Mouse (Mus musculus) kidney, adult 11 months (tissue): ENCODE measurements around the gene Tnfrsf14.

ENCODE experiments used
- DNase-seq: peaks from one replicate; pipeline ENCODE4 v3.0.0; 2022

Gene Tnfrsf14

DNA sequence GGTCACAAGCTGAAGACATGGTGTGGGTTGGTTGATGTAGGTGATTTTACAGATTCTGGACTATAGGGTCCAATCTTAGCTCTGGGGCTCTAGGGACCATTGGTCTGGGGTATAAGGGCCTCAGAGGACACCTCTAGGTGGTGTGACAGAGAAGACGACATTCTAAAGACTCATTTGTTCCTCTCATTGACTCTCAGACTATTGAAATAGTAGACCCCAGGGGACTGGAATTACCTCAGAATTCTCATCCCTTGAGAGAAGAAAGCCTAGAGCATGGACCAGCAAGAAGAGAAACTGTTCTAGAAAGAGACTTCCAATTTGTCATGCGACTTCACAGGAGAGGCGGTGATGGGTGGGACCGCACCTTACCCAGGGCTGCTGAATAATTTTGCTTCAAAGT, 14.1 kb downstream of the Tnfrsf14 start:
- no peak for DNase-seq

DNA sequence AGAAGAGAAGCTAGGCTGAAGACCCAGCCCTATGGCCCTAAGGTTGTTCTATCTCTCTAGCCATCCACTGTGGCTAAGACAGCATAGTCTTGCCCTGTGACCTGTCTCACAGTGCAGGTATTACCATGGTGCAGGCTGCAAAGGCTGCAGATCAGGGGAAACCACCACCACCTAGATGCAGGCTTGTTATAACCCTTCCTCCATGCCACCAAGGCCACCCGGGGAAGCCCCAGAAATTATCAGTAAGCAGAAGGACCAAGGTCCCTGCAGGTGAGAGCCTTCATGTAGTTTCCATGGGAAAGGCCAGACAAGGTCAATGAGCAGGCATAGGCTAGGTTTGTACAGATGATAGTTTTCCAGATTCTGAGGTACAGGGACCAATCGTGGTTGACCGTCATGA, 14.5 kb downstream of the Tnfrsf14 start:
- no peak for DNase-seq

DNA sequence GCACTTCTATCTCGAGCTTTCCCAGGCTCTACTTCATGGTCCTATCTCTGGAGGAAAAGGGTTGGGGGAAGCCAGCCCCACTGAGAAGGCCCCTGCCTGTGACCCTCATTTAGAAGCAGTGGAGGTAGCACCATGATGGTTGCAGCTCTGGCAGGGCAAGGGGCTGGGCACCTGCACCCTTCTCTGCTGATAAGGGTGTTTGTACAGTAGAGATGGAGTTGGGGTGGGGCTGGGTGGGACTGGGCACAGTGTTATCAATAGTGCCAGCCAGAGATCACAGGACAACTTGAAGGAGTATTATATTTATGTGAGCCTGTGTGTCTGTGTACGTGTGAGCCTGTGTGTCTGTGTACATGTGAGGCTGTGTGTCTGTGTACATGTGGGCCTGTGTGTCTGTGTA, 16.7 kb downstream of the Tnfrsf14 start:
- DNase-seq = no peak

DNA sequence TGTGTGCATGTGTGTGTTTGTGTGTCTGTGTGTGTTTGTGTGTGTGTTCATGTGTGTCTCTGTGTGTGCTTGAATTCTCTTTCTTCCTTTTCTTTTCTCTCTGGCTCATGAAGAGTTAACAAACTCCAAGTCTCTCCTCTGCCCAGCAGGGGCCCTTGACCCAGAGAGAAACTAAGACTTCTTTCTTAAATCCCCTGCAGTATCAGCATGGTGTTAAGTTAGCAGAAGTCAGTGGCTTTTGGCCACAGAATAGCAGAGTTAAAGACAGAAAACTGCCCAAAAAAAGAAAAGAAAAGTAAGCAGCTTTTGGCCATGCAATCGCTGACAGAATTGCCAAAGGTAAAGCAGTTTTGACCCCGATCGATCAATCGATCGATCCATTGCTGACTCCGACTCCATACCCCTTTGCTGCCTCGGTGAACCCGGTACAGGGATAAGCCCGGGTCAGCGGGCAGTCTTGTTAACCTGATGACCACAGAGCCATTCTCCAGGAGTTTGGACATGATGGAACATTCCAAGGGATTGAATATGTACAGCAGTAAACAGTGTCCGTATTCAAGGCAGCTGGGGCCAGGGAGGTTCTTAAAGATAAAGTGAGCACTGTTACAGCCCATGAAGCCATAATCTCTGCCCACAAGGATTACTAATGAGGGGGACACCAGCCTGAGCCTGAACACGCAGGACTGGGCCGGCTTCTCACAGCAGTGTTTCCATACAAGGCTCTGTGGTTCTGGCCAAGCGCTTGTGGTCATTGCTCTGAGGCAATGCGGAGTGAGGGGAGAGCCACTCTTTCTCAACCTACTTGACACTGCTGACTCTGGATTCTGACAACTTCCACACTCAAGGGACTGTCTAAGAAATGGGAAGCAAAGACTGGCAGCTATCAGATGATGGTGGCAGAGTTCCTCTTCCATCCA, 17.5 kb downstream of the Tnfrsf14 start:
- no peak for DNase-seq

DNA sequence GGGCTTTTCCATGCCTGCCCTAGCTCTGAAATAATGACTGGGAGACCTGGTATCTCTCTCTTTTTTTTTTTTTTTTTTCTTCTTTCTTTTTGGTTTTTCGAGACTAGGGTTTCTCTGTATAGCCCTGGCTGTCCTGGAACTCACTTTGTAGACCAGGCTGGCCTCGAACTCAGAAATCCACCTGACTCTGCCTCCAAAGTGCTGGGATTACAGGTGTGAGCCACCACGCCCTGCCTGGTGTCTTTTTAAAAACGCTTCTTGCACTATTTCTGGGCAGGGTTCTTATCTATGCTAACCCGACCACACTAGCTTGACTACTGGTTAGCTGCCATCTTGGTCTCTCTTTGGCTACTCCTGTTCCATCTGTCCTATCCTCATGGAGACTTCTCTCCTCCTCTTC, 19.9 kb downstream of the Tnfrsf14 start:
- DNase-seq = no peak

DNA sequence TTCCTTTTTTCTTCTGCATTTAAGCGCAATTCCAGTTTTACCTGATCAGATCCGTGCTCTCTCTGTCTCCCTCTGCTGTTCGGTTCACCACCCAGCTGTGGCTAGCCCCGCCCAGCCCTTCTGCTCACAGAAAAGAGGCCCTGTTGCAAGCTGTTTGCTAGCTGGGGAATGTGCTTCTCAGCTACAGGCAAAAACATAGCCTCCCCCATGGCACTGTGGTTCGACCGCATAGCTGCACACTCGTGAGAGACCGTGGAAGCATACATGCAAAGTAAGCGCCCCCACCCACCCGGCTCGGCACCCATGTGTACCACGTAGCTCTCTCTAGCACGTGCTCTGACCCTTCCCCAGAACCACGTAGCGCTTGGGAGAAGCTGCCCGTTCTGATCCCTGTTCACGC, 20.5 kb downstream of the Tnfrsf14 start:
- DNase-seq = peak; percentile 57

DNA sequence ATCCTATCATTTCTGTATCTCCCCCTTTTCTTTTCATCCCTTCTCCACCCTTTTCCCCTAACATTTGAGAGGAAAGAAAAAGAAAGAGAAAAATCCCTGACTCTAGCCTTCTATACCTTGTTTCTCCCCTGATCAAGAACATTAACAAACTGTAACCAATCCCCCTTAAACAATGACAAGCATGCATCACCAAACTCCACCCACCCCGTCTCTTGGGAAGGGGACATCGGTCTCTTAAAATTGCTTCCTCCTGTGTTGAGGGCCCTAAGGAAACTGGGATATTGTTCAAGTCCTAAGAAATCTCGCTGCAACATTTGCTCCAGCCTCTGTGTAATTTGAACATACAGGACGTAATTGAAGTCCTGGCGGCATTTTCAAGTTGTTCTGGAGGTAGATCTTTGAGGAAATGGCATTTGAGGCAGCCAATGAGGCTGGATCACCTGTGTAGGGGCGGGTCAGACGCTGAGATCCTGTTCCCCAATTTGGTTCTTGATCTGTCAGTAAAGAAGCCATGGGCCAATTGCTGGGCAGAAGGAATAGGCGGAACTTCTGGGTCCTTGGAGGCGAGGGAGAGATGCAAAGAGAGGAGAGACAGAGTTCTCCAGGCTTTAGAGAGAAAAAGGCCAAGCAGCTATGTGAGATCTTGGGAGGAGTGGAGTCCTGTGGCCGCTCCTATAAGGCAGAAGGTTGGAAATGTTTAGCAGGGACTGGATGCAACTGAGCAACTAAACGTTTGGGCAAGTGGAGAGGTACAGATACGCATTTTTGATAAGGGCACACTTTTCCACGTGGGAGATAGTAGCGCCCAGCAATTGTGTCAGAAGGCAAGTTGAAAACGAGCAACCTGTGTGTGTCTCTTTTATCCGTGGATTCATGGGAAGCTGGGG, 23.9 kb downstream of the Tnfrsf14 start:
- DNase-seq = peak; percentile 90

DNA sequence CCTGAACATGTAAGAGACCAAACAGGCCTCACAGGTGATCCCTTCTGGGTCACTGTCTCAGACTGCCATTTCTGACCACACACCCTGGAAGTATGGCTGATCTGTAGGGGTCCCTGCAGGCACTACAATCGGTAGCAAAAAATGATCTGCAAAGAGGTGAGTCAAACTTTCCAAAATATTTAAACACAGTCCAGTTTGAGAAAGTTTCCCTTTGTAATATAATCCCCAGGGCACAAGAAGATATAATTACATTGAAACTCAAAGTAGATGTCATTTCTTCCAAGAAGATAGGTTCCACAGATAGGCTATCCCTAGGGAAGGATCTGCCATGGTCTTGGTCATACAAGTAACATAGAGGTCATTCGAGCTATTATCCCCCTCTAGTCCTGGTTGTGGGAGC, 26.0 kb downstream of the Tnfrsf14 start:
- DNase-seq = no peak

DNA sequence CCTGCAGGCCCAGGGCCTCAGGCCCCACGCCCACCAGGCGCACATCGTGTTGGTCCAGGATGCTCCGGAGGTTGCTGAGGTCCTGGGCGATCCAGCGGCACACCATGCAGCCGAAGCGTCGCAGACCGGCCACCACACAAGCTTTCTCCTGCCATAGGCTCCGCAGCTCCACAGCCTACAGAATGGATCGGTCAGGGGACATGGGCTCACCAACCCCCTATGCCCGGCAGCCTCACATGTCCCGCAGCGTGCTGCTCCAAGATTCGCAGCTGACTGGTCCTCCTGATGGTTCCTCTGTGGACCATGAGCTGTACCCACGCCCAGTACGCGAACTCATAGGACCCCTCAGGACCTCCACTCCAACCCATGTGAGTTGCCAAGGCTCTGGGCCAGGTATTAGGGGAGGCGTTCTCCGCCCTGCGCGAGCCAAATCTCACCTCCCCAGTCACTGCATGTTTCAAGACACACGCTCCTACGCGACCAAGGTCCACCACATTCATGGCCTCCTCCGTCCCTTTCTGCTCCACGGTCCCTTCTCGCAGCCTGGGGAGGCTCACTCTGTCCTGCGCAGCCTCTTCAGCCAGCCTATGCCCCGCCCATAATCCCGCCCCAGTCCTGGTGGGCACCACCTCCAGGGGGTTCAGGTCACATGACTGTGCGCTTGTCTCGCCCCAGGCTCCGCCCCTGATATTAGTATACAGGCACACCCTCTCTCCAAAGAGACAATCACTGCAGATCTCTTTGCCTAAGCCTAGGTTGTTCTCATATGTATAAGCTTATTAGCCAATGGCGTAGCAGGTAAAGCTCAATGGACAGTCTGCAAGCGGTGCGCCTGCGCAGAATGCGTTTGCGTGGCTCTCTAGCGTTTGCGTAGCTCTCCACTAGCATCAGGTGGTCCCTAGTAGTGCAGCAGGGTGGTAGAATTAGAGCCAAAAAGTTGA, 29.6 kb downstream of the Tnfrsf14 start, which contains the start of gene Fam213b:
Gene Fam213b, minus strand, starts transcription at position 630 of the 941 bp plus-strand sequence.
- DNase-seq = peak; percentile 85

DNA sequence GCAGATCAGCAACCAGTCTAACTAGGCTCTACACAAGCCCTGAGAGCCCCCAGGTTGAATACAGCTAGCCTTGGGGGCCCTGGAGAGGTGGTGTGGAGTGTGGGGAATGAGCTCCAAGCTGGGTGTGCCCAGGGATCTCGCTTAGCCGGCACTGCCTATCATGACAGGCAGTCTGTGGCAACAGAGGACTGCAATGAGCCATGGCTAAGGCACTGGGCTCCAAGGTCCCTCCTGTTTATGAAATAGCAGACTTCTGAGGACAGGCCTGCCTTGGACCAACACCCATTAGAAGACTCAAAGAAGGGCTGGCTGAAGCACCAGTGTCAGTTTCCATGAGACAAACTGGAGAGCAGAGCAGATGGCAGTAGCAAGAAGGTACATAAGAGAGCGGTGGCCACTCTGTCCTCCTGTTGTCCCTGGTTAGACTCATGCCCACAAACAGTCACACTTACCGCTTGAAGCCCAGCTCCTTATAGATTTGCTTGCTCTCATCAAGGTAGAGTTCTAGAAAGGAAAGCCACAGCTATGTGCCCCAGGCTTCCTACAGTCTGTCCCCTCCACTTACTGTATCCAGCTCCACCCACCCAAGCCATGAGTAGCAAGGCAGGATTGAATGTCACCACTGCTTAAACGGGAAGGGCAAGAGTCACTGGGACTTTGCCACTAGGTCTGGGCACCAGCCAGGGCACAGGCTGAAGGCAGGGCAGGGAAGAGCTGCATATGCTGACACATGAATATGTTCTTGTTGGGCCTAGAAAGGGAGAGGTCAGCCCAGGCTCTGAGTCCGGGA, 30.5 kb downstream of the Tnfrsf14 start:
- peak; percentile 21 for DNase-seq

DNA sequence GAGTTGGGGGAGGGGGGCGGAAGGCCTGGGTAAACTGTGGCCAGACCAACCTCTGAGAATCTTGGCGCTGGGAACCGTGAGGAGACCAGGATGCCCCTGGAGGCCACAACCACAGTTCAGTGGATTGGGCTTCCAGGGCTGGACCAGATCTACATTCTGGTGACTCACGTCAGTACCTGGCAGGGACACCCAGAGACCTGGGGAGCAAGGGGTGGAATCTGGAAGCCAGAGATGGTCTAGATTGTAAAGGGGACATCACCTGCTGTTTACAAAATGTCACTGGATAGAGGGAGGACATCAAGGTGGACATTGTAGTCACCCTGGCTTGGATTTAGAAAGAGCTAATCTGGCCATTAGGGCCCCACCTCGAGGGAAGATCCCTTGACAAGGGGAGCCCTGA, 32.8 kb downstream of the Tnfrsf14 start:
- no peak for DNase-seq

DNA sequence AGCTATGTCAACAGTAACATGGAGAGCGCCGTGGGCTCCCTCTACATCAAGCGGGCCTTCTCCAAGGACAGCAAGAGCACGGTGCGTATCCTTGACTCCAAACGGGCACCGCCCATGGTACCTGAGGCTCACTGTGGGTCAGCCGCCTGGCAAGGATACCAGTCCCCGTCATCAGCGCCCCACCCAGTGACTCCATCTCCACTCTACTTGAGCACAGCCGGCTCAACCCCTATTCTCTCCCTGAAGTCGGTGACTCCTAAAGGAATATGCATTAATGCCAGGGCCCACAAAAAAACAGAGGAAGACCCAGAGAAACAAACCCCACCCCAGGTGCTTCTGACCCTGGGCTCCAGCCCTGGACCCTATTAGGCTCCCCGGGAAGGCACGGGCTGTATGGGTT, 37.5 kb downstream of the Tnfrsf14 start:
- DNase-seq = no peak

DNA sequence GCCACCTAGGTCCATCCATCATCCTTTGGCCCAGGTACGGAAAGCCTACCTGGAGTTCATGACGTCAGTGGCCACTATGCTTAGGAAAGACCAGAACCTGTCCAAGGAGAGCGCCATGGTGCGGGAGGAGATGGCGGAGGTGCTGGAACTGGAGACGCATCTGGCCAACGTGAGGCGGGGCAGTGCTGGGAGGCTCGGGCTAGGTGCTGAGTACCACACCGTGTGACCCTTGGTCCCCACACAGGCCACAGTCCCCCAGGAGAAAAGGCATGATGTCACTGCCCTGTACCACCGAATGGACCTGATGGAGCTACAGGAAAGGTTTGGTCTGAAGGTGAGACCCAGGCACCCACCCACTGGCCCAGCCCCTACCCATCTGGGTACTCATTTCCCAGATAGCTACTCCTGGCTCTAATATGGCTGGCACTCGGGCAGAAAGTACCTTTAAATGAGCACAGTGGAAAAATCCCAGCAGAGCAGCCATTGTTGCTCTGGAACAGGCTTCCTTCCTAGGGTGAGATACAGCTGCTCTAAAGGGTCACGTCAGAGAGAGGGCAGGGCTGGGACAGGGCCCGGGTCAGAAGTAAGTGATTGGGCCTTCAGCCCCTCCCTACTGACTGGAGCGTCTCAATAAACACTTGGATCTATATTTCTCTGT, 40.6 kb downstream of the Tnfrsf14 start:
- no peak for DNase-seq

DNA sequence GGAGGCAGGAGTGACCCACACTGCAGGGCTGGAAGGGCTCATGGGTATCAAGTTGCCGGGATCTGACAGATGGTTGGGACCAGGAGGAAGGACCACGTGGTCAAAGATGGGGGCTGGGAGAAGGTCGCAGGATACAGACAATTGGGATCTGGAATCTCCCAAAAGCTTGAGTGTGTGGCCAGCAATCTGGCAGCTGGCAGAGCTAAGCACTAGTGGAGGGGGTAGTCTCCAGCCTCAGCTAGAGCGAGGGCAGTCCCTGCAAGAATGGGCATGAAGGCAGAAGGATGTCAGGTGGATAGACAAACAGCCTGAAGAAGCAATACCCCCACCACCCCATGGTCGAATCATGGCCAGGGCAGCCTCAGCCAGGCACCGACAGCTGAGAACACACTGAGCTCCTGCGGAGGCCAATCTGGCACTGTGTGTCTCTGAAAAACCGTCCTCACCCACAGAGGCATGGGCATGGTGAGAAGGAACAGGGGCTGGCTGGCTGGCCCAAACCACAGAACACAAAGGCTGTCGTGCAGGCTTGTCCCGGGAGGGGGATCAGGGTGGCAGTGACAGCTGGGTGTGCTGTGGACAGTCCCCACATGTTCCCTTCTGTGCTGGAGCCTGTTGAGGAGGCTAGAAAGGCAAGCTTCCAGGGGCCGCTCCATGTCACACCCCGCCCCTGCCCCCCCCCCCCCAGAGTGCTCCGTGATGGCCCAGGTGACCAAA, 41.3 kb downstream of the Tnfrsf14 start:
- DNase-seq = no peak

DNA sequence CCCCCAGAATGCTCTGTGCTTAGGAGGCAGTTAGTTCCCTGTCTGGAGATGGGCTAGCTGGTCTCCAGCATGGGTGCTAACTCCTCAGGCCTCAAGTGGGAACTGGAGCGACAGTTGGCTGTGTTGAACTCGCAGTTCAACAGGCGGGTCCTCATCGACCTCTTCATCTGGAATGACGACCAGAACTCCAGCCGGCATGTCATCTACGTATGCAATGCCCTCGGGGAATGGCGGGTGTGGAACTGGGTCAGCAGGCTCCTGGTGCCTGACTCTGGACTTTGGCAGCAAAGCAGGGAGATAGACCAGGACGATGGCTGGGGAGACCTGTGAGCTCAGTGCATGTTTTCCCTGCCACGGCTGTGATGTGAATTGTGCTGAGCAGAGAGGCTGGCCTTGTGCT, 42.9 kb downstream of the Tnfrsf14 start:
- DNase-seq = no peak

DNA sequence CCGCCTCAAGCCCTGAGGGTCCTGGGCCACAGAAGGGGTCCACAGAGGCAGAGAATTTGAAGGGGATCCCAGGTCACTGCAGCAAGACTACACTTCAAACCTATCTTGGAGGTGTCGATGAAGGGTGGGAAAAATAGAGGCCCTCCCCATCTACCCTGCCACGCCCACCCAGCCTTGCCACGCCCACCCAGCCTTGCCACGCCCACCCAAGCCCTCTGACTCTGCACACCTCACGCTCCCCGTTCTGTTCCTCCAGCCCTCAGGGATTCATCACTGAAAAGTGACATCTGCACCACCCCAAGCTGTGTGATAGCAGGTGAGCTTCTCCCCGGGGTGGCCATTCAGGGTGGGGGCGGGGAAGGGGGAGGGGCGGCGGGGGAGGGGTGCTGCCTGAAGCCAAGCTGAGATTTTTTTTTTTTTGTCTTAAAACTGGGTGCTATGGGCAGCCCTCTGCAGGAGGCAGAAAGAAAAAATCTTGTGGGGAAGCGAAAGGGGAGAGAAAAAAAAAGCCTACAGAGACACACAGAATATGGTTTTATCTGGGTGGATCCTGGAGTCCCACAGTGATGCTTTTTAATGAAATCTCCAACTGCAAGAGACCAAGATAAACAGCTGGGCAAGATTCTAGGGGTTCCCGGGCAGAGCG, 46.2 kb downstream of the Tnfrsf14 start:
- DNase-seq = no peak

DNA sequence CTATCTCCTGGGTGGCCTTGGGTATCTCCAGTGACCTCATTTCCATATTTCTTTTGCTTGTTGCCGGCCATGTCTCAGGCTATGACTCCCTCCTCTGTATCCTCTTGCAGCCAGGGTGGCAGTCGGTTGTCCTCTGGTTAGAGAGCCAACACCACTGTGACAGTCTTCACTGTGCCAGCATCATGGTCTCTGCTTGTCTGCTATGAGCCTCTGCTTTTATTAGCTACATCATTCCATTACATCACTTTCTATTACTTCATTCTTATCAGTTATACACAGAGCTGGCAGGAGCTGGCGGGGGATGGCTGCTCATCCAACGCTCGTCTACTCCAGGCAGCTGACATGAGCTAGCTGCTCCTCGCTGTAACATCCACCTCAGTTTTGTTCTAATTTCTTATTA, 47.6 kb downstream of the Tnfrsf14 start:
- DNase-seq = no peak

DNA sequence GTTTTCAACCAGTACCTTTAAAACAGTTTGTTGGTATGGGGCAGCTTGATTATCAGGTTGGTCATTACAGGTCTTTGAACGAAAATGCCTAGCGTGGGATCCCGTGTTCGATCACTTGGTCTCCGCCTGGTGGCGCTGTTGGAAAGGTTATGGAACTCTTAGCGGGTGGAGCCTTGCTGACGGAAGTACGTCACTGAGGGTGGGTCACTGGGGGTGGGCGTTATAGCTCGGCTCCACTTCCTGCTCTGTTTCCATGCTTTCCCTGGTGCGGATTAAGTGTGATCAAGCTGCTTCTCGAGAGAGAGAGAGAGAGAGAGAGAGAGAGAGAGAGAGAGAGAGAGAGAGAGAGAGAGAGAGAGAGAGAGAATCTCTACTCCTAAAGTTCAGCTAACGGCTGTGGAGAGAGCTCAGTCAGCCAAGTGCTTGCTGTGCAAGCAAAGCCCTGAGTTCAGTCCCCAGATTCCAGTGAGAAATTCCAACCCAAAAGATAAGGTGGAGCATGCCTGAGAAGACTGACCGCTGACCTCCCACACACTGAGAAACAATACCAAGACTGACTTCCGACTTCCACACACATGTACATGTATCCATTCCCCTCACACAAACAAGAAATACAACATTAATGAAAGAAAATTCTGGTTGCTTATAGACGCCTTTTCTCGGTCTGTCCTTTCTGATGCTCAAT, 50.4 kb downstream of the Tnfrsf14 start:
- DNase-seq = peak; percentile 76

DNA sequence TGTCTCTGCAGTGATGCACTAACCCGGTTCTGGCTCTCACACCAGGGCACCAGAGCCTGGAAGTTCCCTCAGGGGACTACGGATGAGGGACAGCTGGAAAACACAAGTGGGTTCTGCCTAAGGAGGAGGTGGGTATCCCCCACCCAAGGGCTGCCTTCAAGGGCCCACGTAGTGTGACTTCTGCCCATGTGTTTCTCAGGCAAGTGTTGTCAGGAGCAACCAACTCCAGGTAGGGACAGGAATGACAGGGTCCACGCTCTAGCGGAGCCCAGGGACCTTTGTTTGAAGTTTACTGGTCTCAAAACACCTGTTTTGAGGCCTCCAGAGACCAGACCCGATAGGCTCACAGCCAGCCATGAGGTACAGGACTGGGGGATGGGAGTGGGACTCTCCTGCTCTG, 55.2 kb downstream of the Tnfrsf14 start:
- DNase-seq = no peak
